Mouse (Mus musculus) stomach, postnatal 0 days (tissue): ENCODE data around the gene Tpd52l1.

ENCODE experiments used
- CTCF ChIP-seq: IDR thresholded peaks from 2 replicates; pipeline ENCODE4 v1.5.1; 2016; ENCODE audit warnings: antibody characterized with exemption, low read depth, mild to moderate bottlenecking, moderate library complexity
- EP300 ChIP-seq: optimal IDR thresholded peaks from 2 replicates; pipeline ENCODE3; 2016; ENCODE audit warnings: antibody characterized with exemption

DNA sequence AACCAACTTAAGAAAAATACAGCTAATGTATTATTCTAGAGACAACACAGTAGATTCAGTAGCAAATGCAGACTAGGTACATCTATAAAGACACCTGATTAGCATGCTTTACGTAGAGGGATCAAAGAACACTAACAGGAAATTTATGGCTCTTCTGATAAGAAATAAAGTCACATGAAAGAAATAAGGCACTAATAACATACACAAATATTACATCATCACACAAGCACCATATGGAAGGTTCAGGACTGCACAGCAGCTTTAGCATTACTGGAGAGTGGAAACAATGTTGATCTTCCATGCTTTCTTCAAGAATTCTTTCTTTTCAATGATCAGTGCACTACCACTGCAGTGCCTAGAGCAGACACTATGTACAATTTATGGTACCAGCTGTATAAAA lies 48.5 kb upstream of the Tpd52l1 start:
- no peak for TF ChIP-seq CTCF
- TF ChIP-seq EP300 = no peak
